Mouse (Mus musculus) hindbrain, embryonic 13.5 days (tissue): Measurements from ENCODE around the gene Wwc1. TPM values are rescaled to one million over a fixed set of nuclear protein-coding genes. Genes with fewer than 3 reads are reported as not detected.

Experiments used
- ATAC-seq: fragments of 200-750 bp; cut with Nextera tagmentation; 2 replicates; pipeline ENCODE4 v1.8.0; 2017; ENCODE audit warnings: moderate TSS enrichment; ENCODE audit not compliant: low FRiP score
- H3K27ac ChIP-seq: fragments of 300-500 bp; sonication (generic); 2 replicates; pipeline ENCODE4 v1.5.1; 2015; ENCODE audit warnings: inconsistent platforms, mild to moderate bottlenecking, moderate library complexity
- H3K27me3 ChIP-seq: fragments of 300-500 bp; sonication (generic); 2 replicates; pipeline ENCODE4 v1.6.1; 2015; ENCODE audit warnings: mild to moderate bottlenecking, inconsistent platforms
- H3K36me3 ChIP-seq: fragments of 300-500 bp; sonication (generic); 2 replicates; pipeline ENCODE4 v1.6.1; 2015; ENCODE audit warnings: mild to moderate bottlenecking, inconsistent platforms
- H3K4me1 ChIP-seq: fragments of 300-500 bp; sonication (generic); replicated peaks from 2 replicates; pipeline ENCODE4 v1.6.1; 2015; ENCODE audit warnings: inconsistent platforms
- H3K4me2 ChIP-seq: fragments of 300-500 bp; sonication (generic); 2 replicates; pipeline ENCODE4 v1.6.1; 2015; ENCODE audit warnings: inconsistent platforms, mild to moderate bottlenecking, moderate library complexity
- H3K4me3 ChIP-seq: fragments of 300-500 bp; sonication (generic); 2 replicates; pipeline ENCODE4 v1.5.1; 2015; ENCODE audit warnings: mild to moderate bottlenecking, inconsistent platforms
- H3K9ac ChIP-seq: fragments of 300-500 bp; sonication (generic); 2 replicates; pipeline ENCODE4 v1.6.1; 2015; ENCODE audit warnings: mild to moderate bottlenecking, inconsistent platforms
- H3K9me3 ChIP-seq: fragments of 300-500 bp; sonication (generic); 2 replicates; pipeline ENCODE4 v1.6.1; 2016; ENCODE audit warnings: inconsistent platforms
- WGBS: fragments of 180-500 bp; shearing (Covaris S2); methylation state at CpG from one replicate; pipeline ENCODE4 v1.1.7; 2015; 5-methylcytosine and 5-hydroxymethylcytosine counted together
- polyA plus RNA-seq: library from polyadenylated mRNA; unstranded; fragments of >200 nt; fragmentation: Nextera tagmentation; extraction: Ambion mirVana; gene quantifications from 2 replicates; pipeline ENCODE4 v1.2.1, GENCODE M21; 2015

Gene Wwc1
- polyA plus RNA-seq, 1 experiment from 2014 or later = 7.1 TPM

DNA sequence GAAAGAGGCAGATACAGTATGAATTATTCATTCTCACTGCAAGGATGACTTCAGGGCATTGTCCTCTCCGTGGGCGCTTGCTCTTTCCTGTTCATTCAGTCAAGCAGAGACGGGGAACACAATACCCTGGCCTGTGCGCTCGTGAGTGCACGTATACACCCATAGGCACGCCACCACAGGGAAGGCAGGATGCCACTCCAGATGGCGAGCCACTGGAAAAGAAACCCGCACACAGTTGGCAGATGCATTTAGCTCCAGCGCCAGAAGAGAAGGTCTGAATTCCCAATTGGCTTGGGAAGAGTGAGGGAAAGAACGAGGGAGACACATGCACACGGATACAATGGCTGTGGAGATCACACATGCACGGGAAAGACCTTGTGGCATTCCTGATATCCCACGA, 53.0 kb downstream of the Wwc1 start:
- Histone ChIP-seq H3K4me3 (no peak overlapping the region), H3K27me3 (no peaks in the 10 kb centered on the region), H3K9me3 (peaks cover 6% of the 10 kb centered on the region), H3K9ac (no peak overlapping the region), H3K4me1 (peaks cover 37% of the 10 kb centered on the region), H3K4me2 (no peak overlapping the region), H3K36me3 (no peaks in the 10 kb centered on the region), H3K27ac (peak overlapping the region; percentile 77)
- 24% methylated on average over 14 of the region's 14 CpGs for WGBS
- peak; percentile 71 for ATAC-seq

- 84% methylated on average over 7 of the region's 7 CpGs for WGBS
- peaks cover 46% of the 10 kb centered on the region for H3K4me1 ChIP-seq
- H3K9me3 ChIP-seq = peaks cover 6% of the 10 kb centered on the region
- no peaks in the 10 kb centered on the region for H3K27me3 ChIP-seq
- ATAC-seq = no peak
- H3K4me3 ChIP-seq = no peak overlapping the region
- no peak overlapping the region for H3K27ac ChIP-seq
- H3K36me3 ChIP-seq = no peaks in the 10 kb centered on the region
- H3K9ac ChIP-seq = no peak overlapping the region
- no peak overlapping the region for H3K4me2 ChIP-seq
These were observed 54.7 kb downstream of the Wwc1 start for GRCm38 (mm10) chr11:35925592-35925991.

DNA sequence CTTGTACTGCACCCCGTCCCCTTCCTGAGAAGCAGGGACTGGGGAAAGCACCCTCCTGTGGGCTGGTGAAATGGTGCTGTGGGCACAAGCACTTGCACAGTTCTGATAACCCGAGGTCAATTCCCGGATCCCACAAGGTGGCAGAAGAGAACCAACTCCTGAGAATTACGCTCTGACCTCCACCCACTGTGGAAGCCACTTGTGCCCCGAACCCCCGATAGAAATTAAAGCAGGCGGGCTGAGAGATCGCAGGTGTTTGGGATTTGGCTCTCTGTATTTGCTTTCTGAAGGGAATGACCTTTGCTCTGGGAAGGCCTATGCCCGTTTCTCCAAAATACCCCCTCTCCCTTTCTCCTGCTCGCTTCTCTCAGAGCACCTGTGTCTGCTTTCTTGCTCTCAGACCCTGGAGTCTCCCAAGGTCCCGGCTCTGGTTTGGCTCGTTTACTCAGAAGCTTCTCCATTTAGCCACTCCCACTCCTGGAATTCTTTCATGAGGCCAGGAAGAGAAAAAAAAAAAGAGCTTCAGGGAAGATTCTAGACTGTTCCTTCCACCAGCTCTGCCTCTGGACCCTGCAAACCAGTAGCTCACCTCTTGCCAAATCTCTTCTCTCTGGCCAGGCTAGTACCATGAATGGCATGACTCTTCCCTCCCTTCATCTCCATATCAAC, 58.0 kb downstream of the Wwc1 start:
- no peaks in the 10 kb centered on the region for H3K36me3 ChIP-seq
- H3K9me3 ChIP-seq = peaks cover 6% of the 10 kb centered on the region
- H3K4me1 ChIP-seq = peaks cover 54% of the 10 kb centered on the region
- no peaks in the 10 kb centered on the region for H3K27me3 ChIP-seq
- H3K4me2 ChIP-seq = no peak overlapping the region
- no peak overlapping the region for H3K4me3 ChIP-seq
- no peak for ATAC-seq
- H3K9ac ChIP-seq = no peak overlapping the region
- H3K27ac ChIP-seq = no peak overlapping the region
- 41% methylated on average over 12 of the region's 12 CpGs for WGBS

DNA sequence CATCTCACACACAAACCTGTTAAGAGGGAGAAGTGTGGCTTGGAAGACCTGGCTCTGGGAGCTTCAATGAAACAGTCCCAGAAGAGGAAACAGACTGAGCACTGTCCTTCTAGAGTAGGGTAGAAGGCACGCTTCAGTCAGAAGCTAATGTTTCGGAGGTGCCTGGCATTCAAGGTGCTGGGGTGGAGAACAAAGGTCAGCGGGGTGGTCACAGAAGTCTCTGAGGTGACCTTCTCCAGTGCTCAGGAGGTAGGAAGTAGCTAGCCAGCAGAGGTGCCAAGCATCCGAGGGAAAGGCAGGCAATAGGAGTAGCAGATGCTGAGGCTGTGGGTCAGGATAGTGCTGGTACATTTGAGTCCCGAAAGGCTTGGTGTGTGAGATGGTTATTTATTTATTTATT, 59.6 kb downstream of the Wwc1 start:
- Histone ChIP-seq H3K27ac (0 out of 2 replicates have a peak overlapping the region, but pooled peaks have one; percentile 46), H3K9ac (no peak overlapping the region), H3K4me2 (no peak overlapping the region), H3K4me1 (peaks cover 58% of the 10 kb centered on the region), H3K9me3 (no peaks in the 10 kb centered on the region), H3K4me3 (no peak overlapping the region), H3K27me3 (no peaks in the 10 kb centered on the region), H3K36me3 (no peaks in the 10 kb centered on the region)
- 81% methylated on average over 5 of the region's 5 CpGs for WGBS
- ATAC-seq = no peak

DNA sequence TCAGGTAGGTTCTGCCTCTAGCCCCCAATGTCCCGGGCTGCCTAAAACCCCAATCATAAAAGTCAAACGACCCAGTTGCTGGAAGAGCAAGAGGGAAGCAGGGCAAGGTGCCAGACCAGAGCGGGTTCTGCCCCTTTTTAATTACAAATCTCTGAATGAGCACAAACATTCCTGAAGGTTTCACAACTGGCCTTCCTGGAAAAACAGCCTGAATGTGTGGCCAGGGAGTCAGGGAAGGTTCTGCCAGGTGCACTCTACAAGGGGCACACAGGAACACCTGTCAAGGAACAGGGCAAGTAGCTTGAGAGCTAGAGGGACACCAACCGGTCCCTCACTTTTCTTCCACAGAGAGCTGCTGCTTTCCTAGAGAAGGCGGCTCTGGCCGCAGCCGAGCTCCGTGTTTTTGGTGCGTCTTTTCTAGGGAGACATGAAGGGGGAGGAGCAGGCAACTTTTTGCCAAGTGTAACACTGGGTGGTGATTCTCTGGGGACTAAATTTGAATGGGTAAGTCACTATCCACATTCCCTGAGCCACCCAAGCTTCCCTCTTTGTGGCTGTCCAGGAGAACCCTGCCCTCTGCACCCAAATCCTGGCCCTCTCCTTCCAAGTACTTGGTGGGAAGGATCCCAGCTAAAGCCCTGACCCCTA, 60.3 kb downstream of the Wwc1 start:
- WGBS = 66% methylated on average over 9 of the region's 9 CpGs
- no peak for ATAC-seq

GRCm38 (mm10) chr11:35919383-35919782, 60.9 kb downstream of the Wwc1 start:
- no peak overlapping the region for H3K4me2 ChIP-seq
- WGBS = 59% methylated on average over 2 of the region's 2 CpGs
- H3K4me3 ChIP-seq = no peak overlapping the region
- no peaks in the 10 kb centered on the region for H3K36me3 ChIP-seq
- no peak overlapping the region for H3K9ac ChIP-seq
- no peaks in the 10 kb centered on the region for H3K27me3 ChIP-seq
- ATAC-seq = no peak
- no peaks in the 10 kb centered on the region for H3K9me3 ChIP-seq
- H3K4me1 ChIP-seq = peaks cover 57% of the 10 kb centered on the region
- peak overlapping the region; percentile 71 for H3K27ac ChIP-seq

More for the DNA sequence above, 60.3 kb downstream of the Wwc1 start:
- Histone ChIP-seq H3K4me2 (no peak overlapping the region), H3K27ac (peak overlapping the region; percentile 71; the same call in 1 of the 2 replicates), H3K27me3 (no peaks in the 10 kb centered on the region), H3K9ac (no peak overlapping the region), H3K9me3 (no peaks in the 10 kb centered on the region), H3K36me3 (no peaks in the 10 kb centered on the region), H3K4me1 (peaks cover 62% of the 10 kb centered on the region), H3K4me3 (no peak overlapping the region)

DNA sequence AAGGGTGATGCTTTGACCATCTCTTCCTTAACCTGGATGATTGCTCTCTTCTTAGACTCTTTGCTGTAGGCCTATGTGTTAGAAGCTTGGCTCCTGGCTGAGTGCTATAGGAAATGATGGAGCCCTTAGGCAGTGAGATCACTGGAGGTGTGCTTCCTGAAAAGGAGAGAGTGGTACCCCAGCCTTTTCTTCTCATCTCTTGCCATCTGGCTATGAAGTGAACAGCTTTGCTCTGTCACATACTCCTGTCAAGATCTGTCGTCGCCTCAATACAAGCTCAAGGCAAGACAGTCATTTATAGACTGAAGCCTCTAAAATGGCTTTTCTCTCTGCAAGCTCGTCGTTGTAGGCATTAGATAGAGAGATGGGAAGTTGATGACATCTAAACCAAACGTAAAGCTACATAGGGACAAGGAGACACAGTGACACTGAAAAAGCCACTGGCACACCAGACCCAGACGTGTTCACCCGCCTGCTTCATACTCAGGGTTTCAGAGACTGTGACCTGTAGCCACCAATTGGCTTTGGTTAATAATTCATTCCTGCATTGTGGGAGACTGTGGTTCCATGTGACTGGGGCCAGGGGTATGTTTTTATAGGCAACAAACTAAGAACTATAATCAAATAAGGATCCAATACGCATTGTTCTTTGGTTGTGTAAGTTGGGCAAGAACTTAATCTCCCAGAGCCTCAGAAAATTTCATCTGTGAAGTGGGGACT, 63.7 kb downstream of the Wwc1 start:
- H3K27me3 ChIP-seq = no peaks in the 10 kb centered on the region
- ATAC-seq = no peak
- no peaks in the 10 kb centered on the region for H3K36me3 ChIP-seq
- no peak overlapping the region for H3K9ac ChIP-seq
- 0 out of 2 replicates have a peak overlapping the region, but pooled peaks have one; percentile 12 for H3K27ac ChIP-seq
- no peak overlapping the region for H3K4me2 ChIP-seq
- no peak overlapping the region for H3K4me3 ChIP-seq
- H3K9me3 ChIP-seq = no peaks in the 10 kb centered on the region
- 80% methylated on average over 8 of the region's 8 CpGs for WGBS
- H3K4me1 ChIP-seq = peaks cover 34% of the 10 kb centered on the region

GRCm38 (mm10) chr11:35915546-35915945, 64.8 kb downstream of the Wwc1 start:
- no peak for ATAC-seq
- H3K9ac ChIP-seq = no peak overlapping the region
- no peak overlapping the region for H3K27ac ChIP-seq
- no peaks in the 10 kb centered on the region for H3K9me3 ChIP-seq
- 36% methylated on average over 8 of the region's 8 CpGs for WGBS
- H3K4me1 ChIP-seq = peaks cover 24% of the 10 kb centered on the region
- H3K27me3 ChIP-seq = no peaks in the 10 kb centered on the region
- no peaks in the 10 kb centered on the region for H3K36me3 ChIP-seq
- H3K4me2 ChIP-seq = no peak overlapping the region
- H3K4me3 ChIP-seq = no peak overlapping the region

GRCm38 (mm10) chr11:35913418-35914044, 66.8 kb downstream of the Wwc1 start:
- no peak overlapping the region for H3K4me2 ChIP-seq

DNA sequence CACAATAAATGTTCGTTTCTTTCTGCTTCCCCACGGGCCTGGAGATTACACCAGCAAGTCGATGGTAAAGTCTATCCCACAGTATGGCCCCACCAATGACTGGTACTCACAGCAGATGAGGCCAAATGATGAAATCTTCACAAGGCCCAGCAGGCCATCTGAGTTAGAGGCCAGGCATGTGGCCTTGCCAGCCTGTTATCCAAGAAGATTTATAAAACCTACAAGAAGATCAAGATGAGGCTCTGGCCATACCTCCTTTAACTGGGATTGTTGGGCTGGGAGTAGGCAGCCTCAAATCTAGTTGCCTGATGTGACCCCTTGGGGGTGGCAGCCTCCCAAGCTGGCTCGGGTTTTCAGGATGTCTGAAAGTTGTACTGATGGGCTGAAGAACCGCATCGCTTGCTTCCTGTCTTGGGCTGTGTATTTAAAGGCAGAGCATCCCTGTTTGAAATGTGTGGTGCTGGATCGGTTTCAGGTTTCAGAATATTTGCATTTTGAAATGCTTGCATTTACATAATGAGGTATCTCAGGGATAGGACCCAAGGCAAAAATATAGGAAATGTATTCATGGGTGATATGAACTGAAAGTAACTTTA, 75.3 kb downstream of the Wwc1 start:
- no peaks in the 10 kb centered on the region for H3K4me1 ChIP-seq
- no peak for ATAC-seq
- no peaks in the 10 kb centered on the region for H3K9me3 ChIP-seq
- no peaks in the 10 kb centered on the region for H3K27me3 ChIP-seq
- no peak overlapping the region for H3K4me2 ChIP-seq
- peaks cover 9% of the 10 kb centered on the region; the same call in 1 of the 2 replicates for H3K36me3 ChIP-seq
- WGBS = 81% methylated on average over 7 of the region's 7 CpGs
- no peak overlapping the region for H3K27ac ChIP-seq
- H3K4me3 ChIP-seq = no peak overlapping the region
- H3K9ac ChIP-seq = no peak overlapping the region

More at GRCm38 (mm10) chr11:35913418-35914044, 66.8 kb downstream of the Wwc1 start:
- Histone ChIP-seq H3K4me3 (no peak overlapping the region), H3K9me3 (no peaks in the 10 kb centered on the region), H3K9ac (no peak overlapping the region), H3K27ac (0 out of 2 replicates have a peak overlapping the region, but pooled peaks have one; percentile 3), H3K27me3 (no peaks in the 10 kb centered on the region), H3K4me1 (peaks cover 12% of the 10 kb centered on the region), H3K36me3 (peaks cover 4% of the 10 kb centered on the region; the same call in 1 of the 2 replicates)
- ATAC-seq = peak; percentile 80
- 48% methylated on average over 6 of the region's 6 CpGs for WGBS

- Histone ChIP-seq H3K4me2 (no peak overlapping the region), H3K36me3 (0 out of 2 replicates have a peak, but pooled peaks cover 3% of the 10 kb centered on the region), H3K4me1 (no peaks in the 10 kb centered on the region), H3K27me3 (no peaks in the 10 kb centered on the region), H3K4me3 (no peak overlapping the region), H3K9ac (no peak overlapping the region), H3K27ac (no peak overlapping the region), H3K9me3 (no peaks in the 10 kb centered on the region)
- no peak for ATAC-seq
- WGBS = 93% methylated on average over 9 of the region's 9 CpGs
These were observed 77.2 kb downstream of the Wwc1 start for GRCm38 (mm10) chr11:35903079-35903478.

DNA sequence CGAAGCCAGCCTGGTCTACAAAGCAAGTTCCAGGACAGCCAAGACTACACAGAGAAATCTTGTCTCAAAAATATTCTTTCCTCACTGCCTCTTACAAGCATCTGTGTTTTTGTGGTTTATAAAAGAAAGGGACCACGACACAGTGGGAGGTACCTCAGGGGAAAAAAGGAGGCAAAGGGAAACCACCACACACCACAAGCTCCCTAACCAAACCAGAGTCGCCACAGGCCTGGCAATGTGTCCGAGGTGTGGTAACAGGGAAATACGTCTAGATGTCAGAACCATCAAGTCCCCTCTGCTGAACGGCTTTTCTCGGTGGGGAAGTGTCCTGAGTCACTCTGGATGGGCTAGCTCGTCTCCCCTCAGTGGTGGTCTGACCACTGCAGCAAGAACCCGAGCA, 80.4 kb downstream of the Wwc1 start:
- H3K4me2 ChIP-seq = no peak overlapping the region
- no peak overlapping the region for H3K9ac ChIP-seq
- no peak overlapping the region for H3K27ac ChIP-seq
- WGBS = 70% methylated on average over 9 of the region's 9 CpGs
- H3K4me1 ChIP-seq = peaks cover 7% of the 10 kb centered on the region; the same call in 1 of the 2 replicates
- no peak overlapping the region for H3K4me3 ChIP-seq
- no peak for ATAC-seq
- H3K27me3 ChIP-seq = no peaks in the 10 kb centered on the region
- 0 out of 2 replicates have a peak, but pooled peaks cover 3% of the 10 kb centered on the region for H3K36me3 ChIP-seq
- H3K9me3 ChIP-seq = no peaks in the 10 kb centered on the region
